Mouse (Mus musculus) bone marrow, adult 2 months (tissue): ENCODE measurements at regions not wholly inside any gene's neighbourhood (a gene's known extent, or its start where the extent isn't known, plus 50 kb on each side); places are given as distances from the start of the nearest gene placed in this dataset.

Experiments used
- H3K27ac ChIP-seq: fragments of 200-500 bp; 2 replicates; pipeline ENCODE4 v1.5.1; 2012; ENCODE audit warnings: low read depth, mild to moderate bottlenecking, control low read depth, inconsistent platforms, low read length; ENCODE audit not compliant: control insufficient read depth, poor library complexity, insufficient read depth
- H3K4me1 ChIP-seq: fragments of 200-500 bp; 2 replicates; pipeline ENCODE4 v1.6.1; 2011; ENCODE audit warnings: low read length; ENCODE audit not compliant: control insufficient read depth, insufficient read depth
- H3K4me3 ChIP-seq: fragments of 200-500 bp; replicated peaks from 2 replicates; pipeline ENCODE3; 2011; ENCODE audit warnings: mild to moderate bottlenecking, low read depth, low read length, control low read depth; ENCODE audit not compliant: control insufficient read depth
- CTCF ChIP-seq: fragments of 200-500 bp; IDR thresholded peaks from 2 replicates; pipeline ENCODE4 v1.5.1; 2011; ENCODE audit warnings: low read length, control low read depth; ENCODE audit not compliant: control insufficient read depth, insufficient read depth
- POLR2A ChIP-seq: fragments of 200-500 bp; IDR thresholded peaks from 2 replicates; pipeline ENCODE4 v1.6.1; 2011; ENCODE audit warnings: low read depth, mild to moderate bottlenecking, control low read depth, low read length, borderline replicate concordance; ENCODE audit not compliant: control insufficient read depth
- WGBS: fragments of 180-500 bp; shearing (Covaris S2); methylation state at CpG from one replicate; pipeline ENCODE4 v1.1.7; 2018; 5-methylcytosine and 5-hydroxymethylcytosine counted together

DNA sequence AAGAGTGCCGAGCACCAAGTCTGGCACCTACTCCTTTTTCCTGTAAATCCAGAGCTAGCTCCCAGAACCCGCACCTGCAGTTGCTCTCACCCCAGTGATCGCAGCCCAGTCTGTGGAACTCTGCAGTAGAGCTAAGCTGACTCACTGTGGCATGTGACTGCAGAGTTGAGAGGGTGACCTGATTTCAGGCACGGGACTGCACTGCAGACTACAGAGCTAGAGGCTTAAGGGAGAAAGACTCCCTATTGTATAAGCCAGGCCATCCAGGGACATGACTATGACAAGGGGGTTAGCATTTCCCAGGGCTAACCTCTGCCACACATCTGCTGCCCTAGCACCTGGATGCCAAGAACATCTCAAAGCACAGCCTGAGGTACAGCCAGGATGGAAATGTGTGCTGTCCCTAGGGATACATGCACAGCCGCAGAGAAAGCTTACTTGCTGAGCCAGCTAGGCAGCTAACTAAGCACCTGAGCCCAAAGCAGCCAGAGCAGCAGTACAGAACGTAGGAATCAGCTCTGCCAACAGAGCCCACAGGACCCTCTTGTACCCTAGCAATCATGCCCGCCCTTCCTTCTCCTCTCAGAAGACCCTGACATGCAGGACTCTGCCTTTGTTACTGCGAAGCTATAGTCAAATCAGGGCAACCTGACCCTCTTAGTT lies 192.3 kb upstream of the Snx19 start:
- no peak overlapping the region for H3K27ac ChIP-seq
- no peaks in the 10 kb centered on the region for H3K4me1 ChIP-seq
- H3K4me3 ChIP-seq, result no peak overlapping the region
- no peak for TF ChIP-seq POLR2A
- TF ChIP-seq CTCF, result no peak
- 72% methylated on average over 8 of the region's 8 CpGs for WGBS

- TF ChIP-seq CTCF (no peak), POLR2A (no peak)
- Histone ChIP-seq H3K27ac (no peak overlapping the region), H3K4me3 (no peak overlapping the region), H3K4me1 (no peaks in the 10 kb centered on the region)
- WGBS, result 66% methylated on average over 3 of the region's 3 CpGs
These were observed 191.1 kb upstream of the Snx19 start for GRCm38 (mm10) chr9:30235791-30236190.

DNA sequence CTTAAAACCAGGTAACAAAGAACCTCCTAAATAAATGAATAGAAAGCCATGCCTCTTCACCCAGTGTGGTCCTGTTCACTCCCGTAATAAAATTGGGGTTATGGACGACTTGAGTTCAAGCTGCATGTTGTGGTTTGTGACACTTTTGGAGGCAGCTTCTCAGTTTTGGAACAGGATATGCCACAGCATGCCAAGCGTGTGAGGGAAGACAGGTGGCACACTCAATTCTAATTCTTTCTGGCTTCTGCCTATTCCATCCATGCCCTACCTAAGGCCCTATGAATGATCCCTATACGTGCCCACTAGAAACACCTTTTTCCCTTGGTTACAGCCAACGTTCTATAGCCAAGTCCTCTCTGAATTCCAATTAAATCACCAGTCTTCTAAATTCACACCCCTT lies 184.8 kb upstream of the Snx19 start:
- WGBS, result 76% methylated on average over 5 of the region's 5 CpGs
- no peak for TF ChIP-seq POLR2A
- no peak for TF ChIP-seq CTCF

DNA sequence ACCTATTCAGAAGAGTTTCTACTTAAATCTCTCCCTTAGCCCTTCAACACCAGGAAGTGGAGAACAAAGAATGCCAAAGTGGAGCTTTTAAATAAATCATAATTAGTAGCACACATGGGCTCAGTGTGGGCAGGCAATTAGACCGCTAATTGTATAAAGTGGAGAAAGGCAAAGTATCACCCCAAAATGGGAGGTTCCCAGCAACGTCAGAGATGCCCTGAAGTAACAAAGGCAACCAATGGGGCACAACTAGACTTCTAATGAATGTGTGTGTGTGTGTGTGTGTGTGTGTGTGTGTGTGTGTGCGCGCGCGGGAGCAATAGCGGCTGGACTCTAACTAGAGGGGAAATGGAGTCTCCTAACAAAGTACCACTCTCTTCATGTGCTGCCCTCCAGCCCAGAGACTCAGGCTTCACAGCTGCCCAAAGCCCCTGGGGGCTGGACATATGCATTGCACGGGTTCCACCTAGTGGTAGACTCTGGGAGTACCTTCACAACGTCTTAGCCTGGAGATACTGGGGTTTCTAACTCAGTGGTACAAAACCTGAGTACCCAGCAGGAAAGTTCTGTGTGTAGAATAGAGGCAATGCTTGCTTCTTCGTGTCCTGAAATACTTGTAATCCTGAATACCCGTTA lies 162.3 kb upstream of the Snx19 start:
- H3K27ac ChIP-seq, result no peak overlapping the region
- H3K4me3 ChIP-seq, result no peak overlapping the region
- 38% methylated on average over 11 of the region's 11 CpGs for WGBS
- H3K4me1 ChIP-seq, result no peaks in the 10 kb centered on the region
- no peak for TF ChIP-seq POLR2A

More for the DNA sequence above, 184.8 kb upstream of the Snx19 start:
- Histone ChIP-seq H3K4me1 (no peaks in the 10 kb centered on the region), H3K27ac (no peak overlapping the region), H3K4me3 (no peak overlapping the region)

DNA sequence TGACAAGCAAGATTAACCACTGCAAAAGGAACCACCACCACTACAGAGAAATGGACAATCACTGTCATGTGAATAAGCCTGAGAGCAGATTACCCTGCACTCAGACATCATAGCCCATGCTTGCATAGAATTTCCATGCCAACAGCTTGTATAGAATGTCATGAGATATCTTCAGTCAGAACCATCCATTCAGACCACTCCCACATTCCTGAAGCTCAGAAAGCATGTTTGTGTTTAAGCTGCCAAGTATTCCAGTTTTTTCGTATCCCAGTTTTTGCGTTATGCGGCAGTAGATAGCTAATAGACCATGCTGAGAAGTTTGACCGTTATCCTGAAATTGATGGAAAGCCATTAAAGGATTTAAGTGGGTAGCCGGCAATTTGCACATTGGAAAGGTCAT lies 155.8 kb upstream of the Snx19 start:
- Histone ChIP-seq H3K27ac (no peak overlapping the region), H3K4me1 (no peaks in the 10 kb centered on the region), H3K4me3 (no peak overlapping the region)
- WGBS, result 85% methylated on average over 5 of the region's 5 CpGs
- TF ChIP-seq CTCF (no peak), POLR2A (no peak)

- H3K4me3 ChIP-seq, result no peak overlapping the region
- WGBS, result 72% methylated on average over 4 of the region's 4 CpGs
- TF ChIP-seq CTCF (no peak), POLR2A (no peak)
- no peak overlapping the region for H3K27ac ChIP-seq
- no peaks in the 10 kb centered on the region for H3K4me1 ChIP-seq
These were observed 153.1 kb upstream of the Snx19 start for GRCm38 (mm10) chr9:30273836-30274235.

DNA sequence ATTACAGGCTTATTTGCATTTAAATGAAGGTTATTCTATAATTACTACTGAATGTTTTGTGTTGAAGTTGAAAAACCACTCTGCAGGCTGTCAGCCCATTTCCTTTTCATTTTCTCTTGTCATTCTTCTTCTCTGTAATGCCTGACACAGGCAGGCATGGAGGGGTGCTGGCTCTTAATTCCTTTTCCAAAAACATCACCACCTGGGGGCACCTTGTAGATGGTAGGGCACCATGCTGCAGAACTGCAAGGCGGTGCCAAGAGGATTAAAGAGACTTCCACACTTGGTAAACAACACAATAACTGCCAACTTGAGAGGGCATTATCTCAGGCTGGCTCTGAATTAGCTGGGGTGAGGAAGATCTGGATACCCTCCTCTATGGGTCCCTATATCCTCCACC lies 148.7 kb upstream of the Snx19 start:
- Histone ChIP-seq H3K4me1 (no peaks in the 10 kb centered on the region), H3K4me3 (no peak overlapping the region), H3K27ac (no peak overlapping the region)
- WGBS, result 60% methylated on average over 1 of the region's 1 CpGs
- no peak for TF ChIP-seq POLR2A
- no peak for TF ChIP-seq CTCF

- H3K27ac ChIP-seq, result no peak overlapping the region
- TF ChIP-seq CTCF, result no peak
- no peak for TF ChIP-seq POLR2A
- H3K4me3 ChIP-seq, result no peak overlapping the region
- WGBS, result 87% methylated on average over 12 of the region's 12 CpGs
- H3K4me1 ChIP-seq, result no peaks in the 10 kb centered on the region
These were observed 143.7 kb upstream of the Snx19 start for GRCm38 (mm10) chr9:30283080-30283770.

DNA sequence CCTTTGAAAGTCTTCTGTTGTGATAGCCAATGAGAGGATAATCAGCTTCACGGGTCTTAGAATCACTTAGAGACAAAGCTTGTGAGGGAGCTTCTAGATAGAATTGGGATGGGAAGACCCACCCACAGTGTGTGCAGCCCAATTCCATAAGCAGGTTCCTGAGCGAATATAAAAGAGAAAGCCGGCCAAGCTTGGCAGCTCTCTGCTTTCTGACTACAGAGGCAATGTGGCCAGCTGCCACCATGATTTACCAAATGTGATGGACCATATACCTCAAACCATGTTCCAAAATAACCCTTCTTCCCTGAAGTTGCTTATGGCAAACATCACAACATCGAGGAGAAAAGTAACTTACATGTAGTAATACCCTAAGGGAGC lies 143.1 kb upstream of the Snx19 start:
- no peak for TF ChIP-seq CTCF
- TF ChIP-seq POLR2A, result no peak
- no peaks in the 10 kb centered on the region for H3K4me1 ChIP-seq
- H3K27ac ChIP-seq, result no peak overlapping the region
- WGBS, result 77% methylated on average over 4 of the region's 4 CpGs
- H3K4me3 ChIP-seq, result no peak overlapping the region
